21 mouse cellular contexts compared by ENCODE assay signal in genomic region chr7:84196221-84196620, GRCm38 (mm10). TPM values are rescaled to one million over a fixed set of nuclear protein-coding genes. Genes with fewer than 3 reads are reported as not detected.
DNase-seq lines count a peak whose midpoint lies in the region; ATAC-seq and TF ChIP-seq lines count a peak whose summit lies in the region.
"Had no signal": no experiment of that assay in that cellular context is flagged by ENCODE, and none has a peak within 500 bp of the region (broad histone marks: within the 10 kb centered on the region; RNA-seq: fewer than 3 reads in every experiment).

No protein-coding gene starts in this region.

- in situ Hi-C loops in CH12.LX (cut with MboI; ENCODE audit: low pct_ligation_motif_present, low pct_unique_long_range_greater_than_20kb, low sequenced_read_pairs), result no loop called here

- TF ChIP-seq EP300 in CH12.LX (IDR thresholded peaks at IDR 0.05; ENCODE audit: low read length), result peak; percentile 79

- peak overlapping the region; percentile 34 for H3K4me2 ChIP-seq in CH12.LX (ENCODE audit: insufficient read depth, low read depth, poor library complexity, severe bottlenecking)
- H3K4me2 ChIP-seq in forebrain, embryonic 14.5 days (ENCODE audit: low read length), result no peak overlapping the region
- H3K4me2 ChIP-seq: embryonic facial prominence, embryonic 12.5 days; hindbrain, embryonic 15.5 days; limb, embryonic 15.5 days; midbrain, embryonic 13.5 days had no signal

- TF ChIP-seq RAD21 in CH12.LX (IDR thresholded peaks at IDR 0.05; ENCODE audit: low read depth, low read length), result no peak; the same call in 1 of the 2 replicates

- no peak overlapping the region for H3K4me3 ChIP-seq in CH12.LX (replicated peaks in 1 of 3; ENCODE audit: low read depth in 2 of 3, low read length in 2 of 3, poor library complexity in 1 of 3)
- H3K4me3 ChIP-seq in midbrain, embryonic 10.5 days, result no peak overlapping the region
- no peak overlapping the region for H3K4me3 ChIP-seq in forebrain, embryonic 14.5 days (ENCODE audit: low read depth, low read length)
- H3K4me3 ChIP-seq: embryonic facial prominence, embryonic 12.5 days; gastrocnemius, adult 2 months; hindbrain, embryonic 15.5 days; limb, embryonic 15.5 days; midbrain, embryonic 13.5 days had no signal

- H3K27ac ChIP-seq in CH12.LX (ENCODE audit: insufficient read depth, low read depth), result peak overlapping the region; percentile 44; the same call in 1 of the 2 replicates
- no peak overlapping the region for H3K27ac ChIP-seq in midbrain, embryonic 10.5 days (replicated peaks)
- no peak overlapping the region for H3K27ac ChIP-seq in forebrain, embryonic 14.5 days (ENCODE audit: low read depth, low read length)
- H3K27ac ChIP-seq: embryonic facial prominence, embryonic 12.5 days; gastrocnemius, adult 2 months; hindbrain, embryonic 15.5 days; limb, embryonic 15.5 days; liver, embryonic 14.5 days; midbrain, embryonic 13.5 days had no signal

- peak overlapping the region; percentile 24; the same call in 1 of the 2 replicates for H3K9ac ChIP-seq in CH12.LX (ENCODE audit: insufficient read depth, low read depth)
- no peak overlapping the region for H3K9ac ChIP-seq in forebrain, embryonic 14.5 days (ENCODE audit: low read length)
- H3K9ac ChIP-seq: embryonic facial prominence, embryonic 12.5 days; hindbrain, embryonic 15.5 days; limb, embryonic 15.5 days; liver, embryonic 14.5 days; midbrain, embryonic 13.5 days had no signal

- no peak for TF ChIP-seq CTCF in CH12.LX (conservative IDR thresholded peaks at IDR 0.05 in 1 of 2, IDR thresholded peaks at IDR 0.05 in 1 of 2; ENCODE audit: low read depth in 2 of 2, low read length in 2 of 2)

- peaks cover 2% of the 10 kb centered on the region for H3K9me3 ChIP-seq in CH12.LX (replicated peaks; ENCODE audit: low read length)
- H3K9me3 ChIP-seq in midbrain, embryonic 10.5 days (replicated peaks), result no peaks in the 10 kb centered on the region
- no peaks in the 10 kb centered on the region for H3K9me3 ChIP-seq in forebrain, embryonic 14.5 days (replicated peaks; ENCODE audit: control insufficient read depth, low read length)
- H3K9me3 ChIP-seq: embryonic facial prominence, embryonic 12.5 days; hindbrain, embryonic 15.5 days; limb, embryonic 15.5 days; midbrain, embryonic 13.5 days had no signal

- dilution Hi-C loops in CH12.LX (cut with MboI; ENCODE audit: extremely low pct_ligation_motif_present, extremely low pct_unique_long_range_greater_than_20kb, low sequenced_read_pairs), result no loop called here

- no peaks in the 10 kb centered on the region for H3K36me3 ChIP-seq in CH12.LX (replicated peaks in 1 of 2; ENCODE audit: control insufficient read depth in 1 of 2, insufficient read depth in 1 of 2, low read length in 1 of 2)
- no peaks in the 10 kb centered on the region for H3K36me3 ChIP-seq in midbrain, embryonic 10.5 days
- H3K36me3 ChIP-seq in forebrain, embryonic 14.5 days (ENCODE audit: control insufficient read depth, insufficient read depth, low read length), result no peaks in the 10 kb centered on the region
- H3K36me3 ChIP-seq: embryonic facial prominence, embryonic 12.5 days; hindbrain, embryonic 15.5 days; limb, embryonic 15.5 days; midbrain, embryonic 13.5 days had no signal

- peak; percentile 9 for DNase-seq in adrenal gland, adult 2 months
- DNase-seq in adrenal gland, postnatal 36 days, result no peak
- peak; percentile 58 for DNase-seq in CH12.LX (ENCODE audit: extremely low read depth)
- peak; percentile 13 for DNase-seq in c-Kit-positive CD71-negative TER-119-negative erythroid progenitor cells, embryonic 14.5 days (ENCODE audit: low read depth)
- DNase-seq in midbrain, embryonic 10.5 days (ENCODE audit: low spot score), result no peak
- DNase-seq in cerebellum, adult 11 months, result no peak
- DNase-seq in forebrain, embryonic 14.5 days (ENCODE audit: low spot score), result no peak
- DNase-seq: adrenal gland, postnatal 14 days; cerebellum, adult 18-20 months; cerebellum, postnatal 14 days; gastrocnemius, adult 2 months; heart, postnatal 4 days; kidney, adult 11 months; left cerebral cortex, postnatal 4 days; right cerebral cortex, postnatal 25 days had no signal

- H3K79me2 ChIP-seq in CH12.LX (replicated peaks; ENCODE audit: control insufficient read depth, extremely low read depth, insufficient read depth, poor library complexity, severe bottlenecking), result no peaks in the 10 kb centered on the region

- WGBS in midbrain, embryonic 10.5 days, result 87% methylated on average over 6 of the region's 6 CpGs
- WGBS in forebrain, embryonic 14.5 days, result 89% methylated on average over 6 of the region's 6 CpGs

- H3K27me3 ChIP-seq in CH12.LX (replicated peaks), result no peaks in the 10 kb centered on the region
- H3K27me3 ChIP-seq in midbrain, embryonic 10.5 days (ENCODE audit: low read depth, poor library complexity, severe bottlenecking), result peaks cover 9% of the 10 kb centered on the region; the same call in 1 of the 2 replicates
- no peaks in the 10 kb centered on the region for H3K27me3 ChIP-seq in forebrain, embryonic 14.5 days (replicated peaks; ENCODE audit: control insufficient read depth, insufficient read depth, low read length)
- H3K27me3 ChIP-seq: embryonic facial prominence, embryonic 12.5 days; hindbrain, embryonic 15.5 days; limb, embryonic 15.5 days; midbrain, embryonic 13.5 days had no signal

- ATAC-seq in megakaryocyte progenitor cell, adult 5-6 weeks (replicated peaks; ENCODE audit: poor library complexity), result 0 out of 2 replicates have a peak, but pooled peaks have one; percentile 31
- ATAC-seq in forebrain, embryonic 14.5 days, result no peak
- ATAC-seq: midbrain, embryonic 13.5 days had no signal

- TF ChIP-seq POLR2A in CH12.LX (IDR thresholded peaks at IDR 0.05; ENCODE audit: low read depth, low read length), result no peak

- H3K4me1 ChIP-seq in CH12.LX (ENCODE audit: control insufficient read depth in 1 of 2, insufficient read depth in 2 of 2), result peaks cover 24 to 35% of the 10 kb centered on the region in 2 experiments
- no peaks in the 10 kb centered on the region for H3K4me1 ChIP-seq in midbrain, embryonic 10.5 days
- H3K4me1 ChIP-seq in forebrain, embryonic 14.5 days (ENCODE audit: control insufficient read depth, insufficient read depth, low read length), result no peaks in the 10 kb centered on the region
- H3K4me1 ChIP-seq: embryonic facial prominence, embryonic 12.5 days; hindbrain, embryonic 15.5 days; limb, embryonic 15.5 days; midbrain, embryonic 13.5 days had no signal

TF ChIP-seq in CH12.LX, 34 proteins besides CTCF, POLR2A, EP300 and RAD21:
- TF ChIP-seq CHD1 (IDR thresholded peaks at IDR 0.05; ENCODE audit: low read depth, low read length), result no peak
- no peak for TF ChIP-seq MXI1 (IDR thresholded peaks at IDR 0.05; ENCODE audit: low read depth, low read length)
- peak; percentile 38; the same call in 1 of the 2 replicates for TF ChIP-seq ELF1 (IDR thresholded peaks at IDR 0.05; ENCODE audit: low read depth, low read length)
- TF ChIP-seq ZMIZ1 (IDR thresholded peaks at IDR 0.05; ENCODE audit: low read depth, low read length), result no peak
- TF ChIP-seq HCFC1 (IDR thresholded peaks at IDR 0.05; ENCODE audit: low read depth, low read length), result no peak
- peak; percentile 85 for TF ChIP-seq ETS1 (conservative IDR thresholded peaks at IDR 0.05; ENCODE audit: low read depth, low read length)
- TF ChIP-seq TCF12 (IDR thresholded peaks at IDR 0.05; ENCODE audit: low read depth, low read length), result peak; percentile 59
- TF ChIP-seq TBP (conservative IDR thresholded peaks at IDR 0.05; ENCODE audit: low read depth, low read length), result no peak
- no peak for TF ChIP-seq ZNF384 (IDR thresholded peaks at IDR 0.05; ENCODE audit: low read depth, low read length)
- peak; percentile 74 for TF ChIP-seq MEF2A (IDR thresholded peaks at IDR 0.05; ENCODE audit: borderline replicate concordance, low read depth, low read length)
- TF ChIP-seq JUN (IDR thresholded peaks at IDR 0.05; ENCODE audit: insufficient read depth, low read depth, low read length), result peak; percentile 81
- TF ChIP-seq MYC (IDR thresholded peaks at IDR 0.05; ENCODE audit: low read depth, low read length), result 0 out of 2 replicates have a peak, but pooled peaks have one; percentile 32
- TF ChIP-seq KAT2A (IDR thresholded peaks at IDR 0.05; ENCODE audit: insufficient replicate concordance, low read length), result no peak
- no peak for TF ChIP-seq ZKSCAN1 (IDR thresholded peaks at IDR 0.05; ENCODE audit: borderline replicate concordance, low read depth, low read length)
- TF ChIP-seq SIN3A (IDR thresholded peaks at IDR 0.05; ENCODE audit: low read length), result no peak
- 0 out of 2 replicates have a peak, but pooled peaks have one; percentile 58 for TF ChIP-seq MAFK (IDR thresholded peaks at IDR 0.05; ENCODE audit: insufficient replicate concordance, low read length)
- 0 out of 2 replicates have a peak, but pooled peaks have one; percentile 20 for TF ChIP-seq MAZ (IDR thresholded peaks at IDR 0.05; ENCODE audit: low read depth, low read length)
- TF ChIP-seq BHLHE40 (IDR thresholded peaks at IDR 0.05; ENCODE audit: low read depth, low read length), result peak; percentile 49; the same call in 1 of the 2 replicates
- peak; percentile 87 for TF ChIP-seq JUND (conservative IDR thresholded peaks at IDR 0.05; ENCODE audit: low read depth, low read length)
- 0 out of 2 replicates have a peak, but pooled peaks have one; percentile 28 for TF ChIP-seq MAX (IDR thresholded peaks at IDR 0.05; ENCODE audit: low read length)
- 0 out of 2 replicates have a peak, but pooled peaks have one; percentile 42 for TF ChIP-seq RCOR1 (conservative IDR thresholded peaks at IDR 0.05; ENCODE audit: low read depth, low read length)
- peak; percentile 75; the same call in 1 of the 2 replicates for TF ChIP-seq IRF4 (IDR thresholded peaks at IDR 0.05; ENCODE audit: low read depth, low read length)

RNA-seq across cellular contexts. Expression of gene Abhd17c, which starts 44.5 kb away (rescaled TPM):
- 10 to 100 TPM; 31.0 to 32.1 TPM for total RNA-seq in adrenal gland, adult 2 months (2021)
- polyA plus RNA-seq in adrenal gland, adult 2 months (2012; rRNA removed), result 43.7 and 45.6 TPM in 2 replicates
- 10 to 100 TPM; 26.4 to 31.6 TPM for total RNA-seq in adrenal gland, postnatal 36 days (2021)
- 34.0 and 35.3 TPM in 2 replicates for total RNA-seq in CH12.LX (2012; rRNA removed)
- total RNA-seq in CH12.LX (2014; rRNA removed), result 40.4 and 41.8 TPM in 2 replicates
- polyA plus RNA-seq in CH12.LX (2012; ENCODE audit: insufficient read length, low read depth), result 36.1 and 44.0 TPM in 2 replicates
- total RNA-seq in megakaryocyte progenitor cell, adult 5-6 weeks (2015), result 46.1 and 47.4 TPM in 2 replicates
- 22.8 and 26.8 TPM in 2 replicates for total RNA-seq in megakaryocyte progenitor cell, adult 5-6 weeks (2017)
- 11.9 and 17.2 TPM in 2 replicates for polyA plus RNA-seq in midbrain, embryonic 10.5 days (2016; fragmentation: Nextera tagmentation; extraction: Ambion mirVana)
- 20.7 and 20.9 TPM in 2 replicates for polyA plus RNA-seq in forebrain, embryonic 14.5 days (2014; fragmentation: Nextera tagmentation; extraction: Ambion mirVana)

Comparison
In these comparisons a context has a peak if more than half of its experiments do, and no peak if none do; other contexts are left out.
1. DNase-seq: peak in adrenal gland, adult 2 months (single experiment), CH12.LX (single experiment) and c-Kit-positive CD71-negative TER-119-negative erythroid progenitor cells, embryonic 14.5 days (single experiment); none in adrenal gland, postnatal 36 days (0 of 2), midbrain, embryonic 10.5 days (single experiment), cerebellum, adult 11 months (single experiment) and forebrain, embryonic 14.5 days (single experiment).